9 mouse cellular contexts compared by ENCODE assay signal in the genomic region with DNA sequence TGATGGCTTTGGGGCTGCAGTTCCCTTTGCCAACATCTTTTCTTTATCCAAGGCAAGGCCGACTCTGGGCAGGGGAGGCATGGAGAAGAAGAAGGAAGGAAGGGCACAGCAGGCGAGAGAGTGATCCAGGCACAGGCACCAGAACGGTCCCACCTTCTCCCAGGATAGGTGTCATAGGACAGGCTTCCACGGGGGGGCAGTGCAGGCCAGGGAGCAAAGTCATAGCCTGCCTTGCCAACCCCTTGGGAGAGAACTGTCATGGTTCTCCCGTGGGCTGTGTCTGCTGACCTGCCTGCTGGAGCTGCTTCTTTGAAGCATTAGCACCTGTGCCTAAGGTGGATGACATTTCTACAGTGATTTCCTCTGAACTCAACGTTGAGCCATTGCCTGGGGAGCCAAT. TPM values are rescaled to one million over a fixed set of nuclear protein-coding genes. Genes with fewer than 3 reads are reported as not detected.
DNase-seq lines count a peak whose midpoint lies in the region; ATAC-seq and TF ChIP-seq lines count a peak whose summit lies in the region.
"Had no signal": no experiment of that assay in that cellular context is flagged by ENCODE, and none has a peak within 500 bp of the region (broad histone marks: within the 10 kb centered on the region; RNA-seq: fewer than 3 reads in every experiment).

No protein-coding gene starts in this region.

- 45% methylated on average over 6 of the region's 6 CpGs for WGBS in forebrain, embryonic 15.5 days
- 29% methylated on average over 6 of the region's 6 CpGs for WGBS in lung, postnatal 0 days

- no peak overlapping the region for H3K27ac ChIP-seq in forebrain, embryonic 15.5 days (replicated peaks)
- no peak overlapping the region for H3K27ac ChIP-seq in lung, postnatal 0 days (ENCODE audit: low read length)
- H3K27ac ChIP-seq: liver, embryonic 15.5 days had no signal

- no peak for TF ChIP-seq EP300 in lung, postnatal 0 days (IDR thresholded peaks at IDR 0.05)

- no peaks in the 10 kb centered on the region for H3K4me1 ChIP-seq in forebrain, embryonic 15.5 days
- no peaks in the 10 kb centered on the region for H3K4me1 ChIP-seq in lung, postnatal 0 days (ENCODE audit: insufficient read depth, low read depth, low read length)
- H3K4me1 ChIP-seq: liver, embryonic 15.5 days had no signal

- peak; percentile 71 for ATAC-seq in cerebellum, adult (ENCODE audit: insufficient number of reproducible peaks, low FRiP score, low TSS enrichment)
- peak; percentile 64; the same call in 1 of the 2 replicates for ATAC-seq in forebrain, embryonic 15.5 days (replicated peaks)
- ATAC-seq in lung, postnatal 0 days, result peak; percentile 58
- no peak for ATAC-seq in activated CD4-positive, CD25-positive, alpha-beta regulatory T cell, adult 4 months

- peaks cover 14% of the 10 kb centered on the region; the same call in 1 of the 2 replicates for H3K36me3 ChIP-seq in forebrain, embryonic 15.5 days
- H3K36me3 ChIP-seq in lung, postnatal 0 days (ENCODE audit: insufficient read depth, low read length), result 0 out of 2 replicates have a peak, but pooled peaks cover 11% of the 10 kb centered on the region

- peak; percentile 52 for DNase-seq in ZHBTc4 (ENCODE audit: low read depth, low spot score)
- peak; percentile 82 to 90 for DNase-seq in heart, postnatal 10 days
- DNase-seq in kidney, postnatal 4 days, result peak; percentile 86 to 87
- peak; percentile 81 for DNase-seq in lung, postnatal 0 days (ENCODE audit: low spot score)
- peak; percentile 80 for DNase-seq in right cerebral cortex, postnatal 4 days

- intact Hi-C loops in heart, postnatal 10 days (cut with DNase I), result loop anchor here (1.0 to 10.0 kb wide), 2 partner anchors 81 to 179 kb away; no protein-coding TSS in a partner anchor

- no peak overlapping the region for H3K9ac ChIP-seq in forebrain, embryonic 15.5 days (replicated peaks)
- no peak overlapping the region for H3K9ac ChIP-seq in lung, postnatal 0 days (replicated peaks; ENCODE audit: low read depth)
- H3K9ac ChIP-seq: liver, embryonic 15.5 days had no signal

- TF ChIP-seq CTCF in lung, postnatal 0 days (IDR thresholded peaks at IDR 0.05), result peak; percentile 96

- H3K9me3 ChIP-seq in forebrain, embryonic 15.5 days, result no peaks in the 10 kb centered on the region
- H3K9me3 ChIP-seq in lung, postnatal 0 days (ENCODE audit: low read length), result no peaks in the 10 kb centered on the region
- H3K9me3 ChIP-seq: liver, embryonic 15.5 days had no signal

- no peak overlapping the region for H3K4me3 ChIP-seq in forebrain, embryonic 15.5 days
- no peak overlapping the region for H3K4me3 ChIP-seq in lung, postnatal 0 days (ENCODE audit: low read depth, low read length)
- H3K4me3 ChIP-seq: liver, embryonic 15.5 days had no signal

- no peaks in the 10 kb centered on the region for H3K27me3 ChIP-seq in forebrain, embryonic 15.5 days
- H3K27me3 ChIP-seq in lung, postnatal 0 days (replicated peaks; ENCODE audit: insufficient read depth, low read length), result no peaks in the 10 kb centered on the region
- H3K27me3 ChIP-seq: liver, embryonic 15.5 days had no signal

- no peak overlapping the region for H3K4me2 ChIP-seq in forebrain, embryonic 15.5 days (replicated peaks)
- no peak overlapping the region for H3K4me2 ChIP-seq in lung, postnatal 0 days (replicated peaks; ENCODE audit: low read depth, low read length)
- H3K4me2 ChIP-seq: liver, embryonic 15.5 days had no signal

RNA-seq across cellular contexts. Expression of a gene that starts 27.7 kb away (rescaled TPM):
- polyA plus RNA-seq in forebrain, embryonic 15.5 days (2015; fragmentation: Nextera tagmentation; extraction: Ambion mirVana), result 27.9 and 29.1 TPM in 2 replicates
- total RNA-seq in heart, postnatal 10 days (2021), result 10 to 100 TPM; 20.8 to 22.4 TPM
- polyA plus RNA-seq in lung, postnatal 0 days (2015; fragmentation: Nextera tagmentation; extraction: Ambion mirVana), result 10.0 and 11.1 TPM in 2 replicates
- 1 to 10 TPM; 6.6 to 7.6 TPM for polyA plus RNA-seq in activated CD4-positive, CD25-positive, alpha-beta regulatory T cell, adult 4 months (2017; shearing (Covaris generic))
